Mouse (Mus musculus): Measurements from ENCODE around the gene Luzp2.
"Not testable (repeated sequence)": the region's sequence is repeated elsewhere in the genome, so short reads cannot be mapped to it uniquely, and the experiment has no call there.

Luzp2 gene

GRCm38 (mm10) chr7:55000397-55000796 lies 165.1 kb downstream of the Luzp2 start:
- no peak for DNase-seq (ENCODE audit: low spot score in 2 of 2)

- DNase-seq (ENCODE audit: low spot score in 2 of 2) = no peak
Observed at GRCm38 (mm10) chr7:55009173-55009771, 174.0 kb downstream of the Luzp2 start.

GRCm38 (mm10) chr7:55133850-55134249 lies 298.6 kb downstream of the Luzp2 start:
- not testable (repeated sequence) for DNase-seq (ENCODE audit: low spot score in 2 of 2)

- DNase-seq (ENCODE audit: low spot score in 2 of 2) = no peak
Observed at GRCm38 (mm10) chr7:55188927-55189326, 353.6 kb downstream of the Luzp2 start.

- no peak for DNase-seq (ENCODE audit: low spot score in 2 of 2)
Observed at GRCm38 (mm10) chr7:55189496-55189895, 354.2 kb downstream of the Luzp2 start.

- no peak for DNase-seq (ENCODE audit: low spot score in 2 of 2)
Observed at GRCm38 (mm10) chr7:55190655-55191054, 355.4 kb downstream of the Luzp2 start.

- no peak for DNase-seq (ENCODE audit: low spot score in 2 of 2)
Observed at GRCm38 (mm10) chr7:55198806-55199205, 363.5 kb downstream of the Luzp2 start.

GRCm38 (mm10) chr7:55222997-55223396 lies 387.7 kb downstream of the Luzp2 start:
- DNase-seq (ENCODE audit: low spot score in 2 of 2) = no peak

GRCm38 (mm10) chr7:55229407-55229806 lies 394.1 kb downstream of the Luzp2 start:
- no peak for DNase-seq (ENCODE audit: low spot score in 2 of 2)

All from spleen, postnatal 4 days (tissue).